Mouse (Mus musculus) forebrain, embryonic 16.5 days (tissue): ENCODE results near the gene Trabd2b. TPM values are rescaled to one million over a fixed set of nuclear protein-coding genes. Genes with fewer than 3 reads are reported as not detected.

ENCODE experiments used
- ATAC-seq: fragments of 200-750 bp; cut with Nextera tagmentation; 2 replicates; pipeline ENCODE4 v1.8.0; 2017; ENCODE audit warnings: mild to moderate bottlenecking, moderate library complexity
- H3K27ac ChIP-seq: fragments of 300-500 bp; sonication (generic); 2 replicates; pipeline ENCODE4 v1.5.1; 2014; ENCODE audit warnings: low read length, control low read depth
- H3K27me3 ChIP-seq: fragments of 300-500 bp; sonication (generic); replicated peaks from 2 replicates; pipeline ENCODE4 v1.6.1; 2014; ENCODE audit warnings: low read length; ENCODE audit not compliant: control insufficient read depth, insufficient read depth
- H3K36me3 ChIP-seq: fragments of 300-500 bp; sonication (generic); 2 replicates; pipeline ENCODE4 v1.6.1; 2014; ENCODE audit not compliant: control insufficient read depth, insufficient read depth
- H3K4me1 ChIP-seq: fragments of 300-500 bp; sonication (generic); replicated peaks from 2 replicates; pipeline ENCODE4 v1.6.1; 2014; ENCODE audit warnings: low read length; ENCODE audit not compliant: control insufficient read depth, insufficient read depth
- H3K4me2 ChIP-seq: fragments of 300-500 bp; sonication (generic); 2 replicates; pipeline ENCODE4 v1.6.1; 2014; ENCODE audit warnings: mild to moderate bottlenecking, low read length, control low read depth
- H3K4me3 ChIP-seq: fragments of 300-500 bp; sonication (generic); replicated peaks from 2 replicates; pipeline ENCODE4 v1.5.1; 2014; ENCODE audit warnings: mild to moderate bottlenecking, low read length, control low read depth
- H3K9ac ChIP-seq: fragments of 300-500 bp; sonication (generic); replicated peaks from 2 replicates; pipeline ENCODE4 v1.6.1; 2014; ENCODE audit warnings: low read depth, low read length, control low read depth
- H3K9me3 ChIP-seq: fragments of 300-500 bp; sonication (generic); 2 replicates; pipeline ENCODE4 v1.6.1; 2016; ENCODE audit warnings: low read length; ENCODE audit not compliant: control insufficient read depth
- whole genome bisulfite sequencing: fragments of 180-500 bp; shearing (Covaris S2); extraction: QIAGEN DNeasy Blood & Tissue Kit; methylation state at CpG from one replicate; pipeline ENCODE4 v1.1.7; 2014; 5-methylcytosine and 5-hydroxymethylcytosine counted together
- polyA plus RNA-seq: library from polyadenylated mRNA; unstranded; fragments of >200 nt; fragmentation: Nextera tagmentation; extraction: Ambion mirVana; gene quantifications from 2 replicates; pipeline ENCODE4 v1.2.1, GENCODE M21; 2015

The Trabd2b gene
- polyA plus RNA-seq, 1 experiment from 2014 or later = 0.29 TPM

DNA sequence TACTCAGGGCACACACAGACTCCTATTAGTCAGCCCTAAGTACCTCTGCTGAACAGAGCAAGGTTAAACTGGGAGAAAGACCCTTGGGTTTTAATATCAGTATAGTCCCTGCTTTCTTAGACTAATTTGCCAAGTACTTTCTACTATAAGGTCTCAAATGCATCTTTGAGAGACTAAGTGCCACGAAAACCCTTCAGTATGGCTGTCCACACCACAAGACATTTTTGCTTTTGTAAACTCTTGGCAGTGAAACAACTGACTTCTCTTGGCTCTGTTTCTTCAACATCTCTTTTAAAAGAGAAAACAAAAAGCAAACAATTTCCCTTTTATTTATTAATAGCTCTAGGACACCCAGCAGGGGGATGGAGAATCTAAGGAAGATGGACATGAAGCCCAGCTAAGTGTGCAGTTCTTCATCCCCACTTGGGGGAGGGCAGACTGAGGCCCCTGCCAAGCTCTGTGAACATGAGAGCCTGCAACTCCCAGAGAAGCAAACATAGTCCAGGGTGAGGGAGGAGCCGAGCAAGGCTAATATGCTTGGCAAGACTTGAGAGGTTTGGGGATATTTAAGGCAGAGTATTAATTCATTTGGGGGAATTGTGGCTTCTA lies 18.9 kb upstream of the Trabd2b start:
- Histone ChIP-seq H3K9ac (no peak overlapping the region), H3K27me3 (no peaks in the 10 kb centered on the region), H3K36me3 (no peaks in the 10 kb centered on the region), H3K4me1 (peaks cover under 1% of the 10 kb centered on the region; the same call in 1 of the 2 replicates), H3K27ac (no peak overlapping the region), H3K9me3 (no peaks in the 10 kb centered on the region), H3K4me2 (no peak overlapping the region), H3K4me3 (no peak overlapping the region)
- WGBS = 67% methylated on average over 2 of the region's 2 CpGs
- ATAC-seq = no peak

DNA sequence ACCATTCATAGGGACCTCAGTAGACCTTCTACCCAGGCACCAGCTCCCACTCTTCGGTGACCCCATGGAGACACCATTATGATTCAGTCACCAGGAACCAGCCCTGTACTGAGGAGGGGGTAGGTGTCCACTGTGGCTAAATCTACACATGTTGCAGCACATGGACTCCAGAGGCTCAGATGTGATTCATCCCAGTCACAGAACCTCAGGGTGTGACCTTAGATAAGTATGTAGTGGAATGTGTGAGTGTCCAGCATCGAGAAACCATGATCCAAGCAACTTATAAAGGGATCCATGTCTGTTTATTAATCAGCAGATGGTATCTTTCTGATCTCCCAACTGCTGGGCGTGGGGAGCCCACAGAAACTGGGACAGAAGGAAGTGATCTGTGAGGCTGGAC lies 18.2 kb upstream of the Trabd2b start:
- H3K27me3 ChIP-seq = no peaks in the 10 kb centered on the region
- 92% methylated on average over 3 of the region's 3 CpGs for WGBS
- H3K9me3 ChIP-seq = no peaks in the 10 kb centered on the region
- ATAC-seq = no peak
- no peak overlapping the region for H3K4me3 ChIP-seq
- no peak overlapping the region for H3K4me2 ChIP-seq
- no peaks in the 10 kb centered on the region for H3K36me3 ChIP-seq
- H3K9ac ChIP-seq = no peak overlapping the region
- H3K27ac ChIP-seq = no peak overlapping the region
- H3K4me1 ChIP-seq = no peaks in the 10 kb centered on the region; the same call in 1 of the 2 replicates

DNA sequence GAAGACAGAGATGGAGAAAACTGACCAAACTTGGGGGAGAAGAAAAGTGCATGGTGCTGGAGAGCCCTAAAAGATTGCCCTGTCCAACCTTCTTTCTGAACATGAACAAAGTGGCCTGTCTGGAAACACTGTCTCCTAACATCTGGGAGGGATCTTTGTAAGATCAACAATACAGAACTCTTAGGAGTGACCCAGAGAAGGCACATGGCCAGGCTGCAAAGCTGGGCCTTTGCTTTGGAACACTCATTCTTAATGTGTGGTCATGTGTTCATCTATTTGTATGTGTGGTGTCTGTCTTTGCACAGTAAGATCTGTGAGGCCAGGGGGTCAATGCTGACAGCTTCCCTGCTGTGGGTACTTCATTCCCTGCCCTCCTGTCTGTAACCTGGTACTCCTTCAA lies 16.9 kb upstream of the Trabd2b start:
- H3K4me1 ChIP-seq = no peaks in the 10 kb centered on the region; the same call in 1 of the 2 replicates

DNA sequence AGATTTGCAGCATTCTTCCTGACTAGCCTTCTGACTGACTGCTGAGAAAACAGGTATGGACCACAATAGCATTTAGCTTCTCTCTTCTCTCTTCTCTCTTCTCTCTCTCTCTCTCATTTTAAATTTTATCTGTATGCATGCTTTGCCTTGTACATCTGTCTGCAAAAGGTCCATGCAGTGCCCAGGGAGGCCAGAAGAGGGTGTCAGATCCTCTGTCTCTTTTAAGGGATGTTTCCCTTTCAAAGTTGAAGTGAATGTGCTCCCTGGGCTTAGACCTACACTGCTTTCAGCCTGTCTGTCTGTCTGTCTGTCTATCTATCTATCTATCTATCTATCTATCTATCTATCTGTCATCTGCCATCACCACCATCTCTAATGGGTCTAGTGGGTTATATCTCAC lies 8.9 kb upstream of the Trabd2b start:
- Histone ChIP-seq H3K4me2 (no peak overlapping the region), H3K9me3 (no peaks in the 10 kb centered on the region), H3K9ac (no peak overlapping the region), H3K4me1 (no peaks in the 10 kb centered on the region), H3K27ac (no peak overlapping the region), H3K36me3 (no peaks in the 10 kb centered on the region), H3K27me3 (no peaks in the 10 kb centered on the region), H3K4me3 (no peak overlapping the region)
- ATAC-seq = no peak

More for the DNA sequence above, 16.9 kb upstream of the Trabd2b start:
- Histone ChIP-seq H3K9me3 (no peaks in the 10 kb centered on the region), H3K27me3 (no peaks in the 10 kb centered on the region), H3K36me3 (no peaks in the 10 kb centered on the region), H3K27ac (no peak overlapping the region), H3K4me2 (no peak overlapping the region), H3K4me3 (no peak overlapping the region), H3K9ac (no peak overlapping the region)
- ATAC-seq = no peak

DNA sequence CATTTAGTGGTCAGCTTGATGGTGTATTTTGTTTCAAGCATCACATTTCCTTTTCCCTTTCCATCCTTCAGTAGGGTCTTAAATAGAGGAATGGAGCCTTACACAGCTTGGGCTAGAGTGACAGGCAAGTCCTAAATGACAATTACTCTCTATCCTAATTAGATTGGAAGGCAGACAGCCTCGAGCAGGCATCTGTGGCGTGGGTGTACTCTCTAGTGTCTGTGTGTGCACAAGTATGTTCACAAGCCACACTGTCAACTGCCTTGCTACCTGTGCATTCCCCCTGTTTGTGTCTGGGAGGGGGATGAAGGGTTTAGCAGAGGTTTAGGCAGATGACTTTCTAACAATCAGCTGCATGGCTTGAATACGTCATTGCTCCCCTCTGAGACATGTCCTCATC lies 6.7 kb upstream of the Trabd2b start:
- Histone ChIP-seq H3K27ac (no peak overlapping the region), H3K9me3 (no peaks in the 10 kb centered on the region), H3K4me3 (no peak overlapping the region), H3K36me3 (no peaks in the 10 kb centered on the region), H3K27me3 (no peaks in the 10 kb centered on the region), H3K4me1 (no peaks in the 10 kb centered on the region), H3K4me2 (no peak overlapping the region), H3K9ac (no peak overlapping the region)
- 39% methylated on average over 3 of the region's 3 CpGs for WGBS
- ATAC-seq = no peak

DNA sequence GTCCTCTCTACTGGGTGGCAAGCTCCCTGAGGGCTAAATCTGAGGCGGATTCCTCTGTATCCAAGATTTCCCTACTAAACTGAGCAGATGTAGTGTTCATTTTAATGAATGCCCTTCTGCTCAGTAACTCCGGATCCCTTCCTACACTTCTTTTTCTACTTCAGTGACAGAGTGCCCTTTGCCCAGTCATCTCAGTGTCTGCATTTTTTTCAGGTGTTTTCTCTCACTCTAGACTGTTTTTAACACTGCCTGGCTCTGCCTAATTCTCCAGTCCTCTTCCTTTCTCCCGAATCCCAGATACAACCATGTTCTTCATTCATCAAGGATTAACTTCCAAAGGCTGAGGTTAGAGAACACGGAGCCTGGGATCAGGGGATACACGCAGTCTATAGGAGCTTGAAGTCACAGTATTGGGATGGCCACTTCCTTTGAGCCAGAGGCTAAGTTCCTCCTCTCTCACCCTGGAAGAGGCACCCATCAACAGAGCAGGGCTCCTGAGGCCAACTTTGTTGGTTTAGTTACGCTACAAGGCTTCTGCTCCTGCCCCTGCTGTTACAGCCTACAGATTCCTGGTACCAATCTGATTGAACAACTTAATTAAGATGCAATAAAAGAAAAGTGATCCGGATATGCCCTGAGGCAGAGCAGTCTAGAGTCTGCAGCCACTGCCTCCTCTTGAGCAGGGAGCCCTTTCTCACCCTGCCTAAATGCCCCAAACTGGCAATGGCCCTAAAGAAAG lies 4.4 kb upstream of the Trabd2b start:
- no peaks in the 10 kb centered on the region for H3K9me3 ChIP-seq
- no peak overlapping the region for H3K27ac ChIP-seq
- no peaks in the 10 kb centered on the region for H3K36me3 ChIP-seq
- H3K27me3 ChIP-seq = peaks cover 8% of the 10 kb centered on the region
- no peak overlapping the region for H3K4me3 ChIP-seq
- H3K4me2 ChIP-seq = no peak overlapping the region
- H3K9ac ChIP-seq = no peak overlapping the region
- WGBS = 61% methylated on average over 7 of the region's 7 CpGs
- peaks cover 10% of the 10 kb centered on the region for H3K4me1 ChIP-seq
- no peak for ATAC-seq

DNA sequence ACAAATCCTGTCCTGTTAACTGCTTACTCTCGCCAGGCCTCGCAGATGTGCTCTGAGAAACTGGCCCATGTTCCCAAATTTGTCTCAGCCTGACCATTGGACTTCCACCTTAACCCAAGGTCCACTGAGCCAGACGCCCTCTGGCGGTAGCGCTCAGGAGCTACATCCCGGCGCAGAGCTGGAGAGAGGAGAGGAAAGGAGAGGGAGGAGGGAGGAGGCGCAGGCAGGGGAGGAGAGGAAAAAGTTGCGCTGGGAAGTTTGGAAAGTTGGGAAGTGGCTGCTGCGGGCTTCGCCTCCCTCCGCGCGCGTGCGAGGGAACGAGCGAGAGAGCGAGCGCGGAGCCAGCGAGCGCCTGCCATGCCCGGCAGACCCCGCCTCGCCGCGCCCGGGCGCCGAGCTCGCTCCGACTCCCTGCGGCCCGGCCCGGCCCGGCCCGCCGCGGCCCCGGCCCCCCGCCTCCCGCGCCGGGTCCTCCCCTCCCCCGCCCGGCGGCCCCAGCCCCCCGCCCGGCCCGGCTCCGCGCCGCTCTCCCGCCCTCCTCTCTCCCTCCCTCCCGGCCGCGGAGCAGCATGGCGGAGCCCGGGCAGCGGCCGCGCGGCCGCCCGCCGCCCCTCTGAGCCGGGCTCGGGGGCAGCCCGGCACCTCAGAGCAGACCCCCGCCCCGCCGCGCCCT lies 706 bp upstream of the Trabd2b start:
- H3K4me1 ChIP-seq = peaks cover 10% of the 10 kb centered on the region
- WGBS = under 1% methylated on average over 20 of the region's 74 CpGs
- peaks cover 16% of the 10 kb centered on the region for H3K27me3 ChIP-seq
- ATAC-seq = peak; percentile 87
- H3K36me3 ChIP-seq = no peaks in the 10 kb centered on the region
- H3K4me3 ChIP-seq = peak overlapping the region; percentile 65
- H3K4me2 ChIP-seq = peak overlapping the region; percentile 100
- no peaks in the 10 kb centered on the region for H3K9me3 ChIP-seq
- peak overlapping the region; percentile 59 for H3K9ac ChIP-seq
- H3K27ac ChIP-seq = no peak overlapping the region

DNA sequence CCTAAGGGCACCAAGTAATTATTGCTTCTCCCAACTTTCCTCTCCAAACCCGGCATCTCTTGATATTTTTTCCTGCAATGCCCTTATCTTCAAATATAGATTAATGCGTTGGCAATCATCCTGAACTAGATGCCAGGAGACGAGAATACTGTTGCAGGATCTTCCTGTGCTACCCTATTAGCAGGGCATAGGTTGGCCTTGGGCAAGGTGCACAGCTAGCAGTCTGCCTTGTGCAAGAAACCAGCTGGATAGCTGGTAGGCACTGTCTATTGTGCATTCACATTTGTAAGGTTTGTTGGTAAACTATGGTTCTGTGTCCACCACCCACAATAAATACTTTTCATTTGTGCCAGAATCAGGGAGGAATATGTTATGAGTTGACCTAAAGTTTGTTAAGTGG lies 992 bp downstream of the Trabd2b start:
- ATAC-seq = no peak
- H3K27me3 ChIP-seq = peaks cover 16% of the 10 kb centered on the region
- H3K9ac ChIP-seq = no peak overlapping the region
- no peaks in the 10 kb centered on the region for H3K9me3 ChIP-seq
- no peak overlapping the region for H3K27ac ChIP-seq
- WGBS = 73% methylated on average over 3 of the region's 3 CpGs
- no peaks in the 10 kb centered on the region for H3K36me3 ChIP-seq
- H3K4me1 ChIP-seq = peaks cover 10% of the 10 kb centered on the region
- H3K4me2 ChIP-seq = no peak overlapping the region
- H3K4me3 ChIP-seq = no peak overlapping the region

DNA sequence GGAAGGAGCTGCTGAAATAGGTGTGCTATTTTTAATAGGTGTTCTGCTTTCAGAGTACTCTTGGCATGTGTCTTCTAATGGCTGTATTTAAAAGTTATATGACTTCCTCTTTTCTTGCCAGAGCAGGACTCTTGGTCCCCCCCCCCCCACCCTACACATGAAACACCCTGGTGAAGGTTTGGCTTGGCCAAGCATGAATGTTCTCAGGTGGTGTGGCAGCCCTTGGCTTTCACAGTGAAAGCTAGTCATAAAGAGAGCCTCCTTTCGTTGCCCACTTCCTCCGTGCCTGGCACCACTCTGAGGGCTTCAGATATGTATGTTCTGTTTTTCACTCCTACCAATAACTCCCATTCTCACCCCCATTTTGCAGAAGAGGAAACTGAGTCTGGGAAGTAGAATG lies 1.8 kb downstream of the Trabd2b start:
- Histone ChIP-seq H3K9ac (no peak overlapping the region), H3K27ac (no peak overlapping the region), H3K4me3 (no peak overlapping the region), H3K27me3 (peaks cover 16% of the 10 kb centered on the region), H3K9me3 (no peaks in the 10 kb centered on the region), H3K4me1 (peaks cover 10% of the 10 kb centered on the region), H3K4me2 (no peak overlapping the region), H3K36me3 (no peaks in the 10 kb centered on the region)
- WGBS = 95% methylated on average over 2 of the region's 2 CpGs
- ATAC-seq = no peak
